In the genomic region with DNA sequence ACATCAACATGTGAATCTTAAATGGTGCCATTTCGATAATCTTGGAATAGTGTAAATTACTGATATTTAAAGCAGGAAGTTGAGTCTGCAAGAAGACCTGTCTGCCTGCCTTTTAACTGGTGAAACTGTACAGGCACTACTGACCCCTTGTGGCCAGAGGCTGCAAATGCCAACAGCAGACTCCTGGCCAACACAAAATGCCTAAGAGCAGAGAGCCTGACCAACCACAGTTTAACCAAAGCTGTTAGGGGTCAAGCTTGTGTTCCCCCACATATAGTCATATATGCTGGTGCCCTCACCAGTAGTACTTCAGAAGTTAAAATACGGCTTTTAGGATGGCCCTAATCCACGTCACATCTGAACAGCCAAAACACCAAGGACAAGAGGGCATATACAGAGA, we compare ENCODE assay signal across 8 mouse cellular contexts. TPM values are rescaled to one million over a fixed set of nuclear protein-coding genes. Genes with fewer than 3 reads are reported as not detected.
DNase-seq lines count a peak whose midpoint lies in the region; ATAC-seq and TF ChIP-seq lines count a peak whose summit lies in the region.

No protein-coding gene starts in this region.

- no peaks in the 10 kb centered on the region for H3K9me3 ChIP-seq in limb, embryonic 10.5 days (replicated peaks)
- no peaks in the 10 kb centered on the region for H3K9me3 ChIP-seq in midbrain, postnatal 0 days (ENCODE audit: low read length)

- H3K4me1 ChIP-seq in limb, embryonic 10.5 days = no peaks in the 10 kb centered on the region
- no peaks in the 10 kb centered on the region for H3K4me1 ChIP-seq in midbrain, postnatal 0 days (ENCODE audit: insufficient read depth, low read length)
- no peaks in the 10 kb centered on the region; the same call in 1 of the 2 replicates for H3K4me1 ChIP-seq in spleen, adult 2 months (ENCODE audit: control insufficient read depth, insufficient read depth, insufficient read length)

- peak; percentile 94 for TF ChIP-seq CTCF in midbrain, postnatal 0 days (IDR thresholded peaks at IDR 0.05)
- peak; percentile 71; the same call in 1 of the 2 replicates for TF ChIP-seq CTCF in spleen, adult 2 months (IDR thresholded peaks at IDR 0.05; ENCODE audit: extremely low read depth, insufficient read depth, insufficient read length, insufficient replicate concordance)

- TF ChIP-seq POLR2A in spleen, adult 2 months (IDR thresholded peaks at IDR 0.05; ENCODE audit: low read depth, low read length) = no peak

- H3K4me2 ChIP-seq in midbrain, postnatal 0 days (ENCODE audit: low read depth, low read length, poor library complexity, severe bottlenecking) = no peak overlapping the region

- H3K36me3 ChIP-seq in limb, embryonic 10.5 days = no peaks in the 10 kb centered on the region
- 0 out of 2 replicates have a peak, but pooled peaks cover 8% of the 10 kb centered on the region for H3K36me3 ChIP-seq in midbrain, postnatal 0 days (ENCODE audit: insufficient read depth, low read length)
- H3K36me3 ChIP-seq in spleen, adult 2 months (ENCODE audit: control insufficient read depth, insufficient read depth, low read length) = no peaks in the 10 kb centered on the region

- ATAC-seq in midbrain, postnatal 0 days (ENCODE audit: low FRiP score) = 0 out of 2 replicates have a peak, but pooled peaks have one; percentile 45

- no peak overlapping the region for H3K9ac ChIP-seq in midbrain, postnatal 0 days (replicated peaks; ENCODE audit: low read length, poor library complexity, severe bottlenecking)

- WGBS in limb, embryonic 10.5 days = 54% methylated on average over 3 of the region's 3 CpGs
- 53% methylated on average over 3 of the region's 3 CpGs for WGBS in midbrain, postnatal 0 days
- WGBS in spleen, adult 2 months = 51% methylated on average over 3 of the region's 3 CpGs

- H3K4me3 ChIP-seq in limb, embryonic 10.5 days = no peak overlapping the region
- H3K4me3 ChIP-seq in midbrain, postnatal 0 days (ENCODE audit: low read depth, low read length) = no peak overlapping the region
- H3K4me3 ChIP-seq in spleen, adult 2 months (ENCODE audit: extremely low read depth, insufficient read depth, insufficient read length) = no peak overlapping the region

- no peak overlapping the region for H3K27ac ChIP-seq in limb, embryonic 10.5 days
- no peak overlapping the region for H3K27ac ChIP-seq in midbrain, postnatal 0 days (ENCODE audit: low read depth, low read length)
- no peak overlapping the region for H3K27ac ChIP-seq in spleen, adult 2 months (ENCODE audit: insufficient read depth, low read length)

- DNase-seq in urinary bladder, postnatal 14 days (ENCODE audit: low spot score) = peak; percentile 75
- no peak for DNase-seq in urinary bladder, postnatal 10 days (ENCODE audit: low spot score)
- peak; percentile 70 to 82 for DNase-seq in cerebellum, postnatal 25 days
- peak; percentile 74 for DNase-seq in gastrocnemius, adult 18-20 months (ENCODE audit: low spot score)
- peak; percentile 62 for DNase-seq in kidney, adult 11 months
- peak; percentile 73 for DNase-seq in limb, embryonic 10.5 days (ENCODE audit: low spot score)
- peak; percentile 76 for DNase-seq in midbrain, postnatal 0 days (ENCODE audit: low spot score)
- DNase-seq in spleen, adult 2 months (ENCODE audit: low read depth in 1 of 2, low spot score in 2 of 2) = peak; percentile 47 to 69

- H3K27me3 ChIP-seq in limb, embryonic 10.5 days (ENCODE audit: low read depth, poor library complexity, severe bottlenecking) = no peaks in the 10 kb centered on the region
- H3K27me3 ChIP-seq in midbrain, postnatal 0 days (ENCODE audit: insufficient read depth, low read length) = no peaks in the 10 kb centered on the region
- no peaks in the 10 kb centered on the region for H3K27me3 ChIP-seq in spleen, adult 2 months (ENCODE audit: control insufficient read depth, insufficient read depth, low read length)

RNA-seq across cellular contexts. Expression of a gene that starts 11.9 kb away (rescaled TPM):
- under 1 TPM; 0.28 to 0.34 TPM for total RNA-seq in gastrocnemius, adult 18-20 months (2021)
- 1.6 and 2.6 TPM in 2 replicates for polyA plus RNA-seq in limb, embryonic 10.5 days (2016; fragmentation: Nextera tagmentation; extraction: Ambion mirVana)
- total RNA-seq in midbrain, postnatal 0 days (2014; rRNA removed) = 30.4 and 38.7 TPM in 2 replicates
- polyA plus RNA-seq in midbrain, postnatal 0 days (2015; fragmentation: Nextera tagmentation; extraction: Ambion mirVana) = 75.0 and 75.5 TPM in 2 replicates
- polyA plus RNA-seq in spleen, adult 2 months (2012; rRNA removed) = 0.96 and 1.3 TPM in 2 replicates

RNA-seq across cellular contexts. Expression of a gene that starts 12.1 kb away (rescaled TPM):
- 1 to 10 TPM; 3.3 to 4.6 TPM for total RNA-seq in gastrocnemius, adult 18-20 months (2021)
- polyA plus RNA-seq in limb, embryonic 10.5 days (2016; fragmentation: Nextera tagmentation; extraction: Ambion mirVana) = 34.2 and 37.2 TPM in 2 replicates
- 19.3 and 20.9 TPM in 2 replicates for total RNA-seq in midbrain, postnatal 0 days (2014; rRNA removed)
- 25.1 and 25.5 TPM in 2 replicates for polyA plus RNA-seq in midbrain, postnatal 0 days (2015; fragmentation: Nextera tagmentation; extraction: Ambion mirVana)
- 2.2 TPM in 2 replicates for polyA plus RNA-seq in spleen, adult 2 months (2012; rRNA removed)

Comparison
In these comparisons a context has a peak if more than half of its experiments do, and no peak if none do; other contexts are left out.
1. RNA of a gene that starts 11.9 kb away (polyA plus RNA-seq): 75.0 to 75.5 TPM in midbrain, postnatal 0 days; 1.6 to 2.6 TPM in limb, embryonic 10.5 days and 0.96 to 1.3 TPM in spleen, adult 2 months; every median in the first group is over 10 times any median in the second.